Mouse (Mus musculus) splenic B cell, adult 2 months (primary cell): Measurements from ENCODE around the gene Olfr402.
"Not testable (repeated sequence)": the region's sequence is repeated elsewhere in the genome, so short reads cannot be mapped to it uniquely, and the experiment has no call there.

Experiments used
- DNase-seq: peaks from one replicate; pipeline ENCODE4 v3.0.0-alpha.2; 2011; ENCODE audit warnings: low read depth, low spot score
- H3K27me3 ChIP-seq: 2 replicates; pipeline ENCODE4 v1.6.1; 2012; ENCODE audit warnings: mild to moderate bottlenecking, low read length, moderate library complexity, mixed read lengths; ENCODE audit not compliant: control insufficient read depth, poor library complexity, insufficient read depth, severe bottlenecking
- H3K36me3 ChIP-seq: 2 replicates; pipeline ENCODE4 v1.6.1; 2012; ENCODE audit warnings: mild to moderate bottlenecking, low read length, moderate library complexity, mixed read lengths; ENCODE audit not compliant: control insufficient read depth, poor library complexity, insufficient read depth, severe bottlenecking

The Olfr402 gene

GRCm38 (mm10) chr11:74153229-74153628 is at the start of gene Olfr402:
Gene Olfr402 (plus strand): TSS chr11:74153529.
- DNase-seq: no peak

GRCm38 (mm10) chr11:74105066-74105465 is 48.3 kb upstream of the Olfr402 start:
- no peak for DNase-seq
- Histone ChIP-seq H3K36me3 (no peaks in the 10 kb centered on the region), H3K27me3 (no peaks in the 10 kb centered on the region)

More at GRCm38 (mm10) chr11:74153229-74153628, at the start of gene Olfr402:
- H3K27me3 ChIP-seq: no peaks in the 10 kb centered on the region
- H3K36me3 ChIP-seq: no peaks in the 10 kb centered on the region

- DNase-seq: no peak
- no peaks in the 10 kb centered on the region for H3K36me3 ChIP-seq
- no peaks in the 10 kb centered on the region for H3K27me3 ChIP-seq
Observed at GRCm38 (mm10) chr11:74113412-74113811, 39.9 kb upstream of the Olfr402 start, which contains the start of gene Olfr401. Gene Olfr401 (plus strand): TSS chr11:74113712.

- DNase-seq, H3K36me3 ChIP-seq, H3K27me3 ChIP-seq: not testable (repeated sequence)
Observed at GRCm38 (mm10) chr11:74140001-74140400, 13.3 kb upstream of the Olfr402 start.

- Histone ChIP-seq H3K36me3 (no peaks in the 10 kb centered on the region), H3K27me3 (no peaks in the 10 kb centered on the region)
- DNase-seq: no peak
Observed at GRCm38 (mm10) chr11:74145866-74146265, 7.5 kb upstream of the Olfr402 start.

GRCm38 (mm10) chr11:74168771-74169170 is 15.4 kb downstream of the Olfr402 start:
- H3K27me3 ChIP-seq: no peaks in the 10 kb centered on the region

GRCm38 (mm10) chr11:74183168-74183567 is 29.8 kb downstream of the Olfr402 start:
- Histone ChIP-seq H3K27me3 (no peaks in the 10 kb centered on the region), H3K36me3 (no peaks in the 10 kb centered on the region)
- no peak for DNase-seq

More at GRCm38 (mm10) chr11:74168771-74169170, 15.4 kb downstream of the Olfr402 start:
- DNase-seq: no peak
- H3K36me3 ChIP-seq: no peaks in the 10 kb centered on the region

GRCm38 (mm10) chr11:74183745-74184144 is 30.4 kb downstream of the Olfr402 start:
- no peaks in the 10 kb centered on the region for H3K36me3 ChIP-seq
- H3K27me3 ChIP-seq: no peaks in the 10 kb centered on the region
- no peak for DNase-seq

GRCm38 (mm10) chr11:74185949-74186348 is 32.6 kb downstream of the Olfr402 start, which contains the start of gene Olfr403:
Gene Olfr403 (plus strand): TSS chr11:74186249.
- Histone ChIP-seq H3K27me3 (no peaks in the 10 kb centered on the region), H3K36me3 (no peaks in the 10 kb centered on the region)
- no peak for DNase-seq
